Mouse (Mus musculus) left cerebral cortex, postnatal 4 days (tissue): ENCODE results near the gene Cfap69. TPM values are rescaled to one million over a fixed set of nuclear protein-coding genes. Genes with fewer than 3 reads are reported as not detected.

ENCODE experiments used
- total RNA-seq, 2 experiments: library from RNA; stranded (reverse); gene quantifications; 2 replicates each; pipeline ENCODE4 v1.2.3; 2021

The Cfap69 gene
- total RNA-seq, 2 experiments from 2014 or later = 13.8 to 20.1 TPM

Other genes starting within 250 kb of the Cfap69 start
- 10 to 100 TPM; 84.2 to 92.2 TPM for gene Cdk14, start 243.9 kb downstream of the Cfap69 start, total RNA-seq
- not detected for gene 1700015F17Rik, start 185.1 kb downstream of the Cfap69 start, total RNA-seq
- gene Cldn12, start 149.3 kb downstream of the Cfap69 start, total RNA-seq = 10 to 100 TPM; 21.7 to 23.8 TPM
- 10 to 100 TPM; 11.4 to 13.3 TPM for gene Gtpbp10, start 104.7 kb downstream of the Cfap69 start, total RNA-seq
- 1 to 10 TPM; 6.5 to 8.2 TPM for gene Gm8773, start 90.4 kb downstream of the Cfap69 start, total RNA-seq
- 1 to 10 TPM; 3.3 to 4.1 TPM for gene Steap2, start 30.3 kb upstream of the Cfap69 start, total RNA-seq
- gene Steap1, start 85.1 kb upstream of the Cfap69 start, total RNA-seq = not detected